Mouse (Mus musculus): ENCODE results near the gene Slc35d3. TPM values are rescaled to one million over a fixed set of nuclear protein-coding genes. Genes with fewer than 3 reads are reported as not detected.

The Slc35d3 gene
- polyA plus RNA-seq, 1 experiment from 2014 or later, result 0.59 TPM

DNA sequence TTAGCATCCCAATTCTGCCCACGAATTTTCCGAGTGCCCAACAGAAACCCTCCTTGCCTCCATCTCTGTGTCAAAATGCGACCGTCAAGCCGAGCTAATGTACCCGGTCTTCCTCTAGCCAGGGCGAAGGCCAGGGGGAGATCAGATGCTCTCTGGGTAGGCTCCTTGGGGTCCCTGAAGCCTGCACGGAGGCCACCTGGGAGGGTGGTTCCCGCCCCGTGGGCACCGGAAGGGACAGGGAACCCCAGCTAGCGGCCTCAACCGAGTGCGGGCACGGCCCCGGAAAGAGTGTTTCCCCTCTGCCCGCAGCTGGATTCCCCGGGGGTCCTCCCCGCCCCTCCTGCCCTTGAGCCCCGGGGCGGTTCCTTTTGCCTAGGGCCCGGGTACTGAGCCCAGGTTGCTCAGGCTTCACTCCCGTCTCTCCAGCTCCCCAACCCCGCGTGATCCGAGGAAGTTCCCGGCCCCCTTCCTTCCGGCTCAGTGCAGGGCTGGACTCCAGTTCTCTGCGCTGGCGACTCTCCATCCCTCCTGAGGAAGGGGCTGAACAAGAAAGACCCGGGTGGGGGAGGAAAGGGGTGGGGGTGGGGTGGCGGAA is 1.4 kb downstream of the Slc35d3 start:
- no peaks in the 10 kb centered on the region for H3K36me3 ChIP-seq (ENCODE audit: control insufficient read depth, insufficient read depth)
- ATAC-seq (replicated peaks; ENCODE audit: extremely low read depth, insufficient read depth, low FRiP score), result 0 out of 2 replicates have a peak, but pooled peaks have one; percentile 23
- no peaks in the 10 kb centered on the region for H3K9me3 ChIP-seq (replicated peaks; ENCODE audit: control insufficient read depth, low read length)
- peaks cover 43% of the 10 kb centered on the region for H3K27me3 ChIP-seq (ENCODE audit: control insufficient read depth, insufficient read depth, low read length)
- WGBS, result under 1% methylated on average over 30 of the region's 32 CpGs
- peaks cover 16% of the 10 kb centered on the region for H3K4me1 ChIP-seq (ENCODE audit: control insufficient read depth, insufficient read depth, low read length)
- no peak overlapping the region for H3K27ac ChIP-seq (ENCODE audit: low read length)
- H3K9ac ChIP-seq (ENCODE audit: low read length), result peak overlapping the region; percentile 70
- H3K4me3 ChIP-seq (ENCODE audit: low read length), result peak overlapping the region; percentile 63
- H3K4me2 ChIP-seq (ENCODE audit: low read depth, low read length), result peak overlapping the region; percentile 98

DNA sequence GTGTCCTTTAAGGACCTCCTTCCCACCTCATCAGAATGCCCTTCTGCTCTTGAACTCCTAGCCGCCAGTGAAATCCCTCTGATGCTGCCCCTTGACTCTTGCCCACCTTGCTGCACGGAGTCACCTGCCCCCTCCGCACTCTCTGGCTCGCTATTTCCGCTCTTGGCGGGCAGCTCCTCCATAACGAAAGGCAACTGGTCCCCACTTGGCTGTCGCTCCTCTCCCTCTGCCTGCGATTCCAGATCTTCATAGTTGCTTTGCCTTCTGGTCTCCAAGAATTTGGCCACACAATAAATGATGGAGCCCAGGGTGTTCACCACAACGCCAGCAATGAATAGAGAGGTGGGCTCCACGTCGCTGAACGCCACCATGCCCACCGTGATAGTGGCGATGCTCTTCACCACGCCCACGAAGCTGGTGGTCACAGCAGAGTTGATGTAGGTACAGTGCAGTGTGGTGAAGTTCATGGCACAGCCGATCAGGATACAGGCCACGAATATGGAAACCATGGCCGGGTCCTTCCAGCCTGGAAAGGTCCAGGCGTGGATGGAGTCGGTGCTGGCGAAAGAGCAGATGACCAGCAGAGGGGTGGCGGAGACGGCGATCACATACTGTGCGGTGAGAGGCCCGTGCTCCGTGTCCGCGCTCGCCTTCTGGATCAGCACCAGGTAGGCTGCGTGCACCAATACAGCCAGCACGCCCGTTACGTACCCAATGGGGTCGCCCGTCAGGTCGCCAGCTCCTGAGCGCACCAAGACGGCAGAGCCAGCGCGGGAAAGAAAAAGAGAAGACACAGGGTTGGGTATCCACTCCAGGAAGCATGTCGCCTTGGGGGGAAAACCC is 2.1 kb downstream of the Slc35d3 start:
- Histone ChIP-seq H3K27ac (ENCODE audit: low read length) (no peak overlapping the region), H3K4me1 (ENCODE audit: control insufficient read depth, insufficient read depth, low read length) (peaks cover 16% of the 10 kb centered on the region), H3K9ac (ENCODE audit: low read length) (peak overlapping the region; percentile 70; the same call in 1 of the 2 replicates), H3K4me2 (ENCODE audit: low read depth, low read length) (peak overlapping the region; percentile 98), H3K36me3 (ENCODE audit: control insufficient read depth, insufficient read depth) (no peaks in the 10 kb centered on the region), H3K27me3 (ENCODE audit: control insufficient read depth, insufficient read depth, low read length) (peaks cover 43% of the 10 kb centered on the region), H3K9me3 (replicated peaks; ENCODE audit: control insufficient read depth, low read length) (no peaks in the 10 kb centered on the region), H3K4me3 (ENCODE audit: low read length) (peak overlapping the region; percentile 63)
- 7% methylated on average over 44 of the region's 44 CpGs for WGBS
- no peak for ATAC-seq (replicated peaks; ENCODE audit: extremely low read depth, insufficient read depth, low FRiP score)

DNA sequence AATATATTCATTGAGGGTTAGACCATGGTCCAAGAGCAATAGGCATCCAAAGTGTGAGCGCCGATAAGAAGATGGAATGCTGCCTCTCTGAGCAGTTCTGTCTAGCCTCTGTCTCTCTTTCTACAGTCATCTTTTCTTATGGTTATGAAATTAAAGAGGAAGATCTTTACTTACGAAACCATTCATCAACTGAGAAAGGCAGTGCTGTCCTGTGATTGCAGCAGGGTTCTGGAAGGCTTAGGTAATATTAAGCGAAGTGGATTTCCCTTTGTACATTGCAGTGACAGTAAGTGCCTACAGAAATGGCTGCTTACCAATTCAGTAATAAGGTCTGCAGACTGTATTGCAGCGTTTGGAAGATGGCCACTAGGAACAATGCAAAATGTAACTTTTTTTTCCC is 11.4 kb downstream of the Slc35d3 start:
- no peak overlapping the region for H3K4me2 ChIP-seq (ENCODE audit: low read depth, low read length)
- no peak for ATAC-seq (replicated peaks; ENCODE audit: extremely low read depth, insufficient read depth, low FRiP score)
- no peak overlapping the region for H3K9ac ChIP-seq (ENCODE audit: low read length)
- no peaks in the 10 kb centered on the region for H3K4me1 ChIP-seq (ENCODE audit: control insufficient read depth, insufficient read depth, low read length)
- no peak overlapping the region for H3K27ac ChIP-seq (ENCODE audit: low read length)
- no peaks in the 10 kb centered on the region; the same call in 1 of the 2 replicates for H3K27me3 ChIP-seq (ENCODE audit: control insufficient read depth, insufficient read depth, low read length)
- H3K9me3 ChIP-seq (replicated peaks; ENCODE audit: control insufficient read depth, low read length), result no peaks in the 10 kb centered on the region
- WGBS, result 88% methylated on average over 5 of the region's 5 CpGs
- no peak overlapping the region for H3K4me3 ChIP-seq (ENCODE audit: low read length)
- no peaks in the 10 kb centered on the region for H3K36me3 ChIP-seq (ENCODE audit: control insufficient read depth, insufficient read depth)

DNA sequence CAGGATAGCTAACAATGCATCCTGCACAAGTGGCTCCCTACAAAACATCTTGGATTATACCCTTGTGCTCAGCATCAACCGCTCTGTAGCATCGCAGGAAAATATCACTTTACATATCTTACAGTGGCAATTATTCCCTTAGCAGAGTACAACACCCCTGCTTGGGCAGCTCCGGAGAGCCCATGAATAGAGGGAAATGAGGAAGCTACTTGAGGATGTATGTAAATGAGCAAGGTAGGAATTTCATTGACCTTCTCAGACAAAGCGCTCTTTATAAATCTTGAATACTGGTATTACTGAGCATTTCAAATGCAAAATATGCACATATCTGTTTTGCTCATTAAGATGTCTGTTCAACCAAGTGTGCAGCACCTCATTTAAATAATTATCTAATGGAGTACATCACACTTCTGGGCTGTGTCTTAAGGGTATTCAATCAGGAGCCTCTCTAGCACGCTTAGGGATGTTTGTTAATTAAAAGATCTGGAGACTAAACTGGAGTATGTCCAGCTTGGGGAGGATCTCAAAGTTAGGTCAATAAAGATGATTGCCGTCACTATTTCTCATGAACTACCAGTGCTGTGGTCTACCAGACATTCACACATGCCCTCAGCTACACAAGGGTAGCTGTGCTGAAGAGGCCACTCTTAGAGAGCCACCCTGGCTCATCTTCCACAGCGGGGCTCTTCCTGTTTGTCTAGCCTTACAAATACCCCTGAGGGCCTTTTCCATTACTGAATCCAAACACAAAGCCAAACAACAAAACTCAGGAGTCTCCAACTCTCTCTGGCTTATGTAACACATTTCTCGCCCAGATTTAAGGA is 15.2 kb downstream of the Slc35d3 start:
- Histone ChIP-seq H3K9me3 (replicated peaks; ENCODE audit: control insufficient read depth, low read length) (no peaks in the 10 kb centered on the region), H3K4me3 (ENCODE audit: low read length) (no peak overlapping the region), H3K36me3 (ENCODE audit: control insufficient read depth, insufficient read depth) (no peaks in the 10 kb centered on the region), H3K27ac (ENCODE audit: low read length) (no peak overlapping the region), H3K27me3 (ENCODE audit: control insufficient read depth, insufficient read depth, low read length) (no peaks in the 10 kb centered on the region; the same call in 1 of the 2 replicates), H3K4me1 (ENCODE audit: control insufficient read depth, insufficient read depth, low read length) (no peaks in the 10 kb centered on the region), H3K9ac (ENCODE audit: low read length) (no peak overlapping the region), H3K4me2 (ENCODE audit: low read depth, low read length) (no peak overlapping the region)
- whole genome bisulfite sequencing, result 80% methylated on average over 8 of the region's 8 CpGs
- no peak for ATAC-seq (replicated peaks; ENCODE audit: extremely low read depth, insufficient read depth, low FRiP score)

DNA sequence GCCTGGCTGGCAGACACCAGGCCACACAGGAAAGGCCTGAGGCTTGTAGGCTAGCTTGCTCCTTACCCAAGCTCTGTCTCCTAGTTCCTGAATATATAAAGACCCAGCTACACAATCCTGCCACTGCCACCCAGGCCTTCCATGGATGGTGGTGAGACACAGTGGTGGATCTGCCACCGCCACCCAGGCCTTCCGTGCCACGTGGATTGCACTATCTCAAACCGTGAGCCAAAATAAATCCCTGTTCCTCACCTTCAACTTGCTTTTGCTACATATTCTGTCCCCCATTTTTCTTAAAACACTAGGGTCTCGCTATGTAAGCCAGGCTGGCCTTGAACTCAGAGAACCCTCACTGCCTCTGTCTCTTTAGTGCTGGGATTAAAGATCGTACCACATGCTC is 17.0 kb downstream of the Slc35d3 start:
- Histone ChIP-seq H3K27me3 (ENCODE audit: control insufficient read depth, insufficient read depth, low read length) (no peaks in the 10 kb centered on the region), H3K4me3 (ENCODE audit: low read length) (no peak overlapping the region), H3K4me2 (ENCODE audit: low read depth, low read length) (no peak overlapping the region), H3K4me1 (ENCODE audit: control insufficient read depth, insufficient read depth, low read length) (no peaks in the 10 kb centered on the region), H3K27ac (ENCODE audit: low read length) (no peak overlapping the region), H3K9ac (ENCODE audit: low read length) (no peak overlapping the region), H3K36me3 (ENCODE audit: control insufficient read depth, insufficient read depth) (no peaks in the 10 kb centered on the region), H3K9me3 (replicated peaks; ENCODE audit: control insufficient read depth, low read length) (no peaks in the 10 kb centered on the region)
- ATAC-seq (replicated peaks; ENCODE audit: extremely low read depth, insufficient read depth, low FRiP score), result no peak
- WGBS, result 94% methylated on average over 6 of the region's 6 CpGs

- ATAC-seq (replicated peaks; ENCODE audit: extremely low read depth, insufficient read depth, low FRiP score), result no peak
- WGBS, result 78% methylated on average over 5 of the region's 5 CpGs
- H3K4me3 ChIP-seq (ENCODE audit: low read length), result no peak overlapping the region
These were observed 20.0 kb downstream of the Slc35d3 start for GRCm38 (mm10) chr10:19831072-19831849.

DNA sequence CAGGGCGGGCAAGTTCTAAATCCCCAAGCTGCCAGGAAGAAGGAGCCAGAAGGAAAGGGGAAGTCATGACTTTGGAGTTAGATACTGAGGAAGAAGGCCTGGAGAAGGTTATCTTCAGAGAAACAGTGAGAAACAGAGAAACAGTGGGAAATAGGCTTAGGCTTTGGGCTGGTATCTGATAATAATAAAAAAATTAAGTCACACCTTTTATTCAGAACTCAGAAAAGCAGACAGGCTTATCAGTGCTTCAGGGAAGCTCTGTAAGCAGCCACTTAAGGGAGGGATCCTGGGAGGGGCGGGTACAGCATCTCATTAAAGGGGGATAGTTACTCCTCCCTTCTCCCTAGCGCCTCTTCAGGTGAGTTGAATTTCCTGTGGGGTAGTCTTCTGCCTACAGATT is 30.3 kb downstream of the Slc35d3 start:
- no peak overlapping the region for H3K27ac ChIP-seq (ENCODE audit: low read length)
- no peaks in the 10 kb centered on the region for H3K36me3 ChIP-seq (ENCODE audit: control insufficient read depth, insufficient read depth)
- peaks cover 12% of the 10 kb centered on the region for H3K4me1 ChIP-seq (ENCODE audit: control insufficient read depth, insufficient read depth, low read length)
- no peak for ATAC-seq (replicated peaks; ENCODE audit: extremely low read depth, insufficient read depth, low FRiP score)
- 65% methylated on average over 3 of the region's 3 CpGs for WGBS
- H3K9me3 ChIP-seq (replicated peaks; ENCODE audit: control insufficient read depth, low read length), result no peaks in the 10 kb centered on the region
- no peak overlapping the region for H3K4me2 ChIP-seq (ENCODE audit: low read depth, low read length)
- no peaks in the 10 kb centered on the region; the same call in 1 of the 2 replicates for H3K27me3 ChIP-seq (ENCODE audit: control insufficient read depth, insufficient read depth, low read length)
- no peak overlapping the region for H3K9ac ChIP-seq (ENCODE audit: low read length)
- H3K4me3 ChIP-seq (ENCODE audit: low read length), result no peak overlapping the region

More at GRCm38 (mm10) chr10:19831072-19831849, 20.0 kb downstream of the Slc35d3 start:
- no peaks in the 10 kb centered on the region; the same call in 1 of the 2 replicates for H3K27me3 ChIP-seq (ENCODE audit: control insufficient read depth, insufficient read depth, low read length)
- no peaks in the 10 kb centered on the region for H3K9me3 ChIP-seq (replicated peaks; ENCODE audit: control insufficient read depth, low read length)
- H3K27ac ChIP-seq (ENCODE audit: low read length), result no peak overlapping the region
- H3K4me1 ChIP-seq (ENCODE audit: control insufficient read depth, insufficient read depth, low read length), result no peaks in the 10 kb centered on the region
- H3K4me2 ChIP-seq (ENCODE audit: low read depth, low read length), result no peak overlapping the region
- H3K9ac ChIP-seq (ENCODE audit: low read length), result no peak overlapping the region
- no peaks in the 10 kb centered on the region for H3K36me3 ChIP-seq (ENCODE audit: control insufficient read depth, insufficient read depth)

DNA sequence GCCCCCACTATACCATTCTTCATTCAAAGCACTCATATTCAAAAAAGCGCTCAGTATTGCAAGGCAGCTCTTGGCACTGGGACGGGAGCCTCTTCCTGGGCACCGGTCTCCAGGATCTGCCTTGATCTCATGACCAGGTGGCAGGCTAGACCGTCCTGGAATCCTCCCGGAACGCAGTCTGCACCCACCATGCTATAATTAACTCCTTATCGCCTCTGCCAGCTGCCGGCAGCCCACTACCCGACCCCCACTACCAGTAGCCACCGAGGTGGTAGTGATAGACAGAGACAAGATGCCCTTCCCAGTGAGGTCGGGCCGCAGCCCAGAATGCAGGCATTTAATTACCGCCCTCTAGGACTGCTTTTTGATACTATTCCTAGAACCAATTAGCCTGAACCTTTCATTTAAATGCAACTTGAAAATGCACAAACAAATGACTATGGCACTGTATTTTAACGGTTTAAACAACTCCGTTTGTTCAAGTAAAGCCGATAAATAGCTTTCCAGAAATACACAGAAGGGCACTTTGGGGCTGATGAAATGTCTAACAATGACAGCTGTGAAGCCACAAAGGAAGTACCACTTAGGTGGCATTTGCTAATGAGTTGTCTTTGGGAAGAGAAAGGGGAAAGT is 32.4 kb downstream of the Slc35d3 start:
- Histone ChIP-seq H3K36me3 (ENCODE audit: control insufficient read depth, insufficient read depth) (no peaks in the 10 kb centered on the region), H3K9me3 (replicated peaks; ENCODE audit: control insufficient read depth, low read length) (no peaks in the 10 kb centered on the region), H3K27me3 (ENCODE audit: control insufficient read depth, insufficient read depth, low read length) (no peaks in the 10 kb centered on the region; the same call in 1 of the 2 replicates), H3K4me3 (ENCODE audit: low read length) (no peak overlapping the region), H3K27ac (ENCODE audit: low read length) (no peak overlapping the region), H3K9ac (ENCODE audit: low read length) (no peak overlapping the region), H3K4me1 (ENCODE audit: control insufficient read depth, insufficient read depth, low read length) (peaks cover 30% of the 10 kb centered on the region), H3K4me2 (ENCODE audit: low read depth, low read length) (peak overlapping the region; percentile 29; the same call in 1 of the 2 replicates)
- peak; percentile 34; the same call in 1 of the 2 replicates for ATAC-seq (replicated peaks; ENCODE audit: extremely low read depth, insufficient read depth, low FRiP score)
- WGBS, result 24% methylated on average over 16 of the region's 16 CpGs

Data from heart, embryonic 16.5 days (tissue).